Mouse (Mus musculus) frontal cortex, postnatal 14 days (tissue): ENCODE measurements around the gene Clic4.

Source experiments
- DNase-seq, 2 experiments: peaks; one replicate each; pipeline ENCODE4 v3.0.0; 2022; ENCODE audit warnings: low spot score in 2 of 2

Gene Clic4

DNA sequence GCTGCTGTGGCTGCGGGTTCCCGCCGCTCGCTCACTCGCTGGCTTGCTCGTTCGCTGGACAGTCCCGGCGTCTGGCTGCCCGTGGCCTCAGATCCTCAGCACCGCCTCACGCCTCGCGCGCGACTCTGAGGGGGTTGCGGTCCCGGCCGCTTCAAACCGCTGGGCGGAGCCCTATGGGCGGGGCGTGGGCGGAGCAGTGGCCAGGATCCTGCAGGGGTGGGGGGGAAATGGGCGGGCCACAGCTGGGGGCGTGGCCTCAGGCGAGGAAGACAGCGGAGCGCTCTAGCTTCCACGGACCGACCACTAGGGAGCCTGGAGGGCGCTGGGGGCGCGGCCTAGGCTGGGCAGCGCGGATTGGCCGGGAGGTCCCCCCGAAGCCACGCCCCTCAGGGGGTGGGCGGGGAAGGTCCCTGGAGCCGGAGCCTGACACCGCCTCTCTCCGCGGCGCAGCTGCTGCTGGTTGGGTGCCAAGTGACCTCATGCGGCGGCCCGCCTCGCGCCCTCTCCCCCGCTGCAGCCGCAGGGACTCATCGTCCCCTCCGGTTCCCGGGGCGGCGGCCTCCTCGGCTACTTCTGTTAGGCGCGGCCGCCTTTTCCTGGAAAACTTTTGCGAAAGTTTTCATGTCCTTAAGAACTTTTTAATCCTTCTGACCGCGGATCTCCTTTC is at the start of gene Clic4:
Gene Clic4 (minus strand): TSS at position 175 of the 667 bp plus-strand sequence.
- DNase-seq = peak; percentile 91 to 93

DNA sequence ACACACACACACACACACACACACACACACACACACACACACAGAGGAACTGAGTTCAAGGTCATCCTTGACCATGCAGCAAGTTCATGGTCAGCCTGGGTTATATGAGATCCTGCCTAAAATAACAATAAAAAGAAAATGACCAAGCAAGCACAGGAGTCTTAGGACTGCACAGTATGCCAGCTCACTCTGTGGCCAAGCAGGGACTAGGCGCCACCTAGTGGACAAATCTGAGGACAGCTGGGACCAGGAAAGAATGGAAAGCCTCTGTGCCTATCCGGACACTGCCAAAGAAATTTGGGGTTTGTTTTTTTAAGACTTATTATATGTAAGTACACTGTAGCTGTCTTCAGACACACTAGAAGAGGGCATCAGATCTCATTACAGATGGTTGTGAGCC is 45.4 kb upstream of the Clic4 start:
- peak in 1 of 2 experiments; percentile 64 for DNase-seq

DNA sequence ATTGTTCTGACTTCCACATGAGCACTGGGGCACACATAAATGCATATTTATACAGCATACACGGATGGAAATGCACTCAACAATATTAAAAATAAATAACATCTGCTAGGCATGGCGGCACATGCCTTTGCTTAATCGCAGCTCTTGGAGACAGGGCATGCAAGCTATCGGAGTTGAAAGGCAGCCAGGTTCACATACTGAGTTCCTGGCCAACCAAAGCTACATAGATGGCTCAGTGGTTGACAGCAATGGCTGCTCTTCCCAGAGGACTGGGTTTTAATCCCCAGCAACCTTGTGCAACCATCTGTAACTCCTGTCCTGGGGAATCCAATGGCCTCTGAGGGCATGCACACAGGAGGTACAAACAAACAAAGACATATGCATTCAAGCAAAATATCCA is 44.9 kb upstream of the Clic4 start:
- DNase-seq = no peak

DNA sequence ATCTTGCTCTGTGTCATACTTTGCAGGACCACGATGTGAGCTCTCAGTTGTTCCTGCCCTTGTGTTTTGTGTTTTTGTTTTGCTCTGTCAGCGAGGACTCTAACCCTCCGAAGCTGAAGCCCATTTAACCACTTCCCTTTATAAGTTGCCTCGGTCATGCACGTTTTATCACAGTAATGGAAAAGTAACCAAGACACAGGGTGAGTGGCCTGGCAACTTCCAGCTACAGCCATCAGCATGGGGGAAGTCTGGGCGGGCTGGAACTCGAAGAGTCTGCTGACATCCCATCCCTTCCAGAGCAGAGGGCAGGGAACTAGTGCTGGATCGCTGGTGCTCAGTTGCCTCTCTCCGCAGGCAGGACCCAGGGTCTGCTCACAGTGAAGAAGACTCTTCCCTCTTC is 42.7 kb upstream of the Clic4 start:
- no peak for DNase-seq

DNA sequence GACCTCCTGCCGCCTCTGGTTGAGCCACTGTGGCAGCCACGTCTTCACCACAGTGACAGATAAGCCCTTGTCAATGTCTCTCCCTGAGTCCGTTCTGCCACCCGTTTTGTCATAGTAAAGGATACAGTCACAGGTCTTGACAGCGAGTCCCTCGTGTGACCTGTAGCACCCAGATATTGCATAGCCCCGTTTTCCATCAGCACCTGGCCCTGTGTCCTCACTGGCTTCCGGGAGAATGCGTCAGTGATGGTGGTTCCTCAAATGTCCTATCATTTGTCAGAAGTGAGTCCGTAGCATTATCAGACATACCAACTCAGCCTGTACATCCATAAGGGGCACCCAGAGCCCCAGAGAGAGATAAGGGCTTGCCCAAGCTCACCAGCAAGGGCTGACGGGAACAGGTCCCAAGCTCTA is 41.8 kb upstream of the Clic4 start:
- no peak for DNase-seq

DNA sequence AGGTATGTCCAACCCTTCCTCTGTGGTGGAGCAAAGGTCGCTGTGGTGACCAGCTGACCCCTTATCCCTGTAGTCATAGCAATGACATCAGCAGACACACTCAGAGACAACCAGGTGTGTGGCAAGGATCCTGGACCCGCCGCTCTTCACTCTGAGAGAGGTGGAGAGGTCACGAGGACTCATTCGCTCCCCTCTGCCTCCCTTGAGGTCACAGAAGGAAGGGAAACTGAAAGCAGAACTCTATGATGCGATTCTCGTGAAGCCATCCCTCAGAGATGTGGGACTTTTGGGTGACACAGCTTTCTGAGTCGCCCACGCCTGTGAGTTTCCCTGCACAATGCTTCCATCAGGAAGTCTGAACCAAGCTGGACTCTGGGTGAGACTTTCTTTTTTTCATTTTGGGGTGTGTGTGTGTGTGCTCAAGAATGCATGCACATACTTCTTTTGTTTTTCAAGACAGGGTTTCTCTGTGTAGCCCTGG is 41.2 kb upstream of the Clic4 start:
- DNase-seq = no peak

DNA sequence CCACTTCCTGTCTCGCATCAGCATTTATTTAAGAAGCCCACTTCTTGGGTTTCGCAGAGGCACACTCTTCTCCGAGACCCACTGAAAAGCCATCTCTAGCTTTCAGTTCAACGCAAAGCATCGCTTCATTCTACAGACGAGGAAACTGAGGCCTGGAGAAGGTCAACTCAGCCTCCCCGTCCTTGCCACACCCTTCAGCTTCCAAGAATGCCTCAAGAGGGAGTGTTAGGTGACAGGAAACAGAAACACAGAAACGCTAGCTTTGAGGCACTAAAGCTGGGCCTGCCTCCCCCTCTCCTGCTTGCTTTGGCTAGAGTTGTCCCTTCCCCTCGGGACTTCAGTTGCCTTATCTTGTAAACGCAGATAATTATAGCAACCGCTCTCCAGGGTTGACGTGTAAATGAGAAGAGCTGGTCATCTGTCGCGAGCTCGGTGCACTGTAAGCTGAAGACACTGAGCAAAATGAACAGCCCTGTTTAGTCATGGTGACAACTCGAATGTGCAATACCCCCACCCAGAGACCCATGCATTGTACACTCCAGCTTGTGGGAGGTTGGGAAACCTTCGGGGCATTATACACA is 40.6 kb upstream of the Clic4 start:
- no peak for DNase-seq

DNA sequence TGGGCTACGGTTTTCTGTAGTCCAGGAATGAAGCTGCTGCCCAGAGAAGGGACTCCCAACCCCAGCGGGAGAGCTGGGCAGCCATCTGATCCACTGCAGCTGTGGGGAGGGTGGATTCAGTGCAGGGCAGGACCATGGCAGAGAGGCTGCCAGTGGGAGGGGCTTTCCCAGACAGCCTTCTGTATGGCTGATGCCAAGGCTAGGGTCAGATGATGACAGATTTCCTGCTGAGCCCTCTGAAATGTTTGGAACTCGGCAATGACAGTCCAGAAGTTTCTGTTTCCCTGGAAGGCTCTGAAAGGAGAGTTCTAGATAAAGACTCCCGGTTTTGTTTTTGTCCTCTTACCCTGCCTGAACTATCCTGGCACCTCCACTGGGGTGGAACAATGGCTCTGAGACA is 40.1 kb upstream of the Clic4 start:
- no peak for DNase-seq

DNA sequence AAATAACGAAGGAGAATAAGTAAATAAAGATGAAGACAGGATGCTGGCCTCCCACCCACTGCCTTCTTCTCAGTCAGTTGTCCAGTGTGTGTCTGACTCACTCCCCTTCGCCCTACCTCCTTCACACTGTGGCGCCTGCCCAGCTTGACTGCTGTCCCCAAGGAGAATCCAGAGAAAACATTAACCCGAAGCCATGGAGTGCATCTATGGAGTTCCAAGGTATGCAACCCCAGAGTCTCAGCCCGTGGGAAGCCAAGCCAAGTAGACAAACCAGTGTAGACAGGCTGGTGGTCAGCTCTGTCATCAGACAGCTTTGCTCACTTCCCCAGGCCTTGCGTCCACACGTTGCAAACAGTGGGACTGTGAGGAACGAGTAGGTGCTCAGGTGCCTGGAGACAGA is 37.8 kb upstream of the Clic4 start:
- DNase-seq = no peak

DNA sequence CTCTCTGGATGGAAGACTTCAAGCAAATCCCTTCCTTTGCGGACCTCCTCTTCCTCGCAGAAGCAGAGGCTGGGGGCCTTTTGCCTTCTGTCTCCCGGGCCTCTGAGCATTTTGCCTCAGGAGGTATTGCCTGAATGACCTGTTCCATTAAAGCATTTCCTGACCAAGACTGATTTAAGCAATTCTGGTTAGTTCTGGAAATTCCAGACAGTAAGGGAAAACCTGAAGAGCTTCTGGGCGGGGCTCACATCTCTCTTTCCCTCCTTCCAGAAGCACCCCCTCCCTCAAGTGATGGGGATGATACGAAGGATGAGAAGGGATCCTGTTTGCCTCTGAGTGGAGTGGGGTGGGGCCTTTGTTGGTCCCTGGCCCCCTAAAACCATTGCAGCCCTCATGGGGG is 37.1 kb upstream of the Clic4 start:
- DNase-seq = no peak

DNA sequence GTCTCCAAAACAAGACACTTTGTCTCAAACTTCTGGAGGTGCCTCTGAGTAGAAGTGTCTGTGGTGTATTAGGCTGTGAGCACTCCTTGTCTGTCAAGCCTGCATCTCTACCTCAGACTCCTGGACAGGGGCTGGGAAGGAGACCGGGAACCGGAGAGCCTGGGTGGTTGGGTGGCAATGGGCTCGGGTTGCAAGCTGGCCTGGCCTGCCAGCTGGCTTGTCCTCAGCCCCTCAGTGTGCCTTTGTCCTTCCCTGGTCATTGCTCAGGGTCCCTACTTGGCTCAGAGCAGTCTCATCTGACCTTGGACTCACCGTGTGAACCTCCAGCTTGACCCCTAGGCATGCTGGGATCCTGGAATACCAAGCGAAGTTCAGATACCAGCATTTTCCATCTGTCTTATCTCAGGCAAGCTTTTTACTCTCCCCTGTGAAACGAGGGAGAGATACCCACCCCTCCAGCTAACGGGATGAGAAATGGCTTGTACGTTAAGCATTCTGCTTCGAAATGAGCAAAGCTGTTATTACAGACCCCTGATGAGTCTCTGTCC is 36.6 kb upstream of the Clic4 start:
- no peak for DNase-seq

DNA sequence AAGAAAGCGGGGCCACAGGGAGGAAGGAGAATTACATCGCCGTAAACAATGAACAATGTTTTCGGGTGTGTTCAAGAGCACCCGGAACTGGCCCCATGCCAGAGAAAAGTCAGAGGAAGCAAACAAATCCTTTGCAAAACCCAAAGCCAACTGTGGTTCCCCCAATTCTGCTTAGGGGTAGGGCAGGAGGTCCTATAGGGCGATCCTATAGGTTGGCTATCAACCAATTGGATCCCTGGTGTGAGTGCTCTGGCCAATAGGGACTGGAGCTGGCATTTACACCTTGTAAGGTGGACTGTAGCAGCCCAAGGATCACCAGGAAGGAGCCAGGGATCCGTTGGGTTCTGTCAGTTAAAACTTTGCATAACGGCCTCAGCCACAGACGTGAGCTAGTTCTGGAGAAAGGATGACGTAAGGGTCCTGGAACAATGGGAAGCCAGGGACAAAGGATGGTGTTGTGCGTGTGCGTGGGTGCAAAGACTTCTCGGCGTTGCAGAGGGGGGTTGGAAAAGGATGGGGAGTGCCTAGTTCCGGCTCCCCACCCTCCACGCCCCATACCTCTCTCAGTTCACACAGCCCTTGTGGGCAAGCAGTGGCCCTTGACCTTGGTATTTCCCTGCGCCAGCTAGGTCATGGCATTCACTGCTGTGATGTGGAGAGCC is 34.5 kb upstream of the Clic4 start:
- DNase-seq = no peak

DNA sequence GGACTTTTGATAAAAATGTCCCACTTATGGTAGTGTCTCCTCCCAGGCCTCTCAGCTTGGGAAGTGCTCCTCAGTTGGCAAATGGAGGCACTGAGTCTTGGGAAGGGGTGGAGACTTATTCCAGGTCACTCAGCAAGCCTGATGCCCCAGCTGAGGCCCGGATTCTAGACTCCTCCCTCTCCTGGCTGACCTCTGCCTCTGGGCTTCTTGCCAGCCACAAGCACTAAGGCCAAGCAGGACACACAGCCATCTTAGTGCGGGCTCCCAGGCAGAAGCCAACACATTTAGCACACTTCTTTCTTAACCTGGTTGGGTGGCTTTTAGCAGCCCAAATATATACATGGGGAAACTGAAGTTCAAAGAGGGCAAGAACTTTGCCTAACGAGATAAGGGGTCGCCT is 33.9 kb upstream of the Clic4 start:
- no peak for DNase-seq

DNA sequence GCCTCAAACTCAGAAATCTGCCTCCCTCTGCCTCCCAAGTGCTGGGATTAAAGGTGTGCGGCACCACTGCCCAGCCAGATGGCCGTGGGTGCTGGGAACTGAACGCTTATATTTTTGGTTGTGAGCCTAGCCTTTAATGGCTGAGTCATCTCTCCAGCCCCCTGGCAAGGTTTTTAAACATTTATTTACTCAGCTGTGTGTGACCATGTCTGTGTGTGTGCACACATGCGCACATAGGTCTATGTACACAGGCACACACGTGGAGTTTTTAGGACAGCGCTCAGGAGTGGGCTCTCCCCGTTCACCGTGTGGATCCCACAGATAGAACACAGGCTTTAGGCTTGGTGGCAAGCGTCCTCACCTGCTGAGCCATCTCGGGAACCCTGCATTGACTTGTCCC is 29.6 kb upstream of the Clic4 start:
- DNase-seq = no peak

DNA sequence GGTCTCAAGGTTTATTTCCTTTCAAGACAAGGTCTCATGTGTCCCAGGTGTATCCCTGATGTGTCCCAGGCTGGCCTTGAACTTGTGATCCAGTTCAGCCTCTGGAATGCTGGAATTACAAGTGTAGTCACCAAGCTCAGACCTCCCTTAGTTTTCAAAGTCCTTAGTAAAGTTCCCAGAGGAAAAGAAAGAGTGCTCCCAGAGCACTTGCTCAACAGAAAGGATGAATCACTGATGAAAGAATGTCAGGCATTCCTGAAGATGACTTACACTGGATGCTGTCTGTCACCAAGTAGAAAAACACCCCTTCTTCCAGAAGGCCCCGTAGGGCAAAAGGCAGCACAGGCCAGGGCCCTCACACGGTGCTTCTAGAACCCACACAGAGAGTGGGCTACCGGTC is 28.6 kb upstream of the Clic4 start:
- DNase-seq = no peak

DNA sequence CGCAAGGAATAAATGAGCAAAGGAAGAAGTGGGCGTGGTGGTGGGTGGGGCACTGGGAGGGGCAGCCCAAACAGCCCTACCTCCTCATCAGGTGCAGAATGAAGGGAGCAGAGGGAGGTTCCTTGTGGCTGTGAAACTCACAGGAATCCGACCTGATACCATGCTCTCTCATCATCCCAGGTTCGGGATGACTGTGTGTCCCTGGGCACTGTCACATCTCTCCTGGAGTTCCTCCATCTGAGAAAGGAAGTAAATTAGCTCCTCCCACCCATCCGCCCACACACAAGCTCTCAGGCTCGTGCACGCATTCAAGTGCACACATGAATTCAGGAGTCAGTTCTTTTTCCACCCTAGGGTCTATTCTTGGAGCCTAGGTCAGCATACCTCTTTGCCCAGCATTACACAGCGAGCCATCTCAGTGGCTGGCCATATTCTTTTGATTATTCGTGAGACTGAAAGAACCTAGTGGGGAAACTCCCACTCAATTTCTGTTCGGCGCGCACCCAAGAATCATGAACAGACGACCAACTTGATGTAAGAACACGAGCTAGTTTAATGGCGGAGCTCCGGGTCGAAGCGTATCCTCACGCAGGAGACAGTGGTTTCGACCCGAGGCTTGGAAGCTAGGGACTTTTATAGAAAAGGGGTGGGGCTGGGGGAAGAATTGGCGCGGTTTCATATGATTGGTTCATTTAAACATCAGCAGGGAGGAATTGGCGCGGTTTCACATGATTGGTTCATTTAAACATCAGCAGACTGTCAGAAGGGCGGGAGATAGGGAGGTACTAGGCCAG is 27.8 kb upstream of the Clic4 start:
- DNase-seq = no peak

DNA sequence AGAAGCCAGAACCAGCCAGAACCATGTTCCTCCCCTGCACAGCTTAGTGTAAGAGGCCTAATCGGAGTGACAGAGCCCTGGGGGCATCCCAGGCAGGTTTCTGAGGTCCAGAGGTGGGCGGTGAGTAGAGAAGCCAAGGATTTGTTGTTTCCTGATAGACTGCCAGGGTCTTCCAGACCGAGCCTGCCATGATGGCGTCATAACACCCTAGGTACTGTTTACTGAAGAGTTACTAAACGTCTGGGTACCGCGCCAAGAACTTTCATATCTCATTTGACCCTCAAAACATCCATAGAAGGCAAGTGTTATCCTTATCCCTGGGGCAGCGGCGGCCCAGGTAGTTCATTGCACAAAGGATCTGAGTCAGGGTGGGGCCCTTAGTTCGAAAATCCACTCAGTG is 26.1 kb upstream of the Clic4 start:
- DNase-seq = no peak

DNA sequence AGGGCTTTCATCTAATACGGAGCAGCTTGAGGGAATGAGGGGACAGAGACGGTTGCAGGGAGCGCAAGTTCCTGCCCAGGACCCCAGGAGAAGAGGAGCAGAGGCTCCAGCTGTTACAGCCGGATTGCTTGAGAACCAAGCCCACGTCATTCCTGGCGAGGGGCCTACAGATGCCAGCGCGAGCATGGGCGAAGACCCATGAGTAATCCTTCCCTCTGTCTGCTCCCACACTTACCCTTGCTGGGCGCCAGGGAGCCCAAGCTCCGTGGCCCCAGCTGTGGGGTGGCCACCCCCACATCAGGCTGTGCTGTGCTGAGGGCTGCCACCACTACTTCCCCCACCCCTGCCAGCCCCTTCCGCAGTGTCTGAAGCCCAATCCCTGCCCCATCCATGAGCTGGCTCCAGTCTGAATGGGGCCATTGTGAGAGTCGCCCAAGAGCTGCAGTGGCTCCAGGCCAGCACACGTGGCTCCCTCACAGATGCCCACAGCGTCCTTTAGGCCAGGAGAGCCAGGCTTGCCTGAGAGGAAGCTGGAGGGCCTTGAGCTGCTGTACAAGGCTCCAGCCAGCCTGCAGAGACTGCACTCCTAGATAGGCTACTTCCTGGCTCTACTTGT is 25.4 kb upstream of the Clic4 start:
- peak; percentile 37 to 65 for DNase-seq

DNA sequence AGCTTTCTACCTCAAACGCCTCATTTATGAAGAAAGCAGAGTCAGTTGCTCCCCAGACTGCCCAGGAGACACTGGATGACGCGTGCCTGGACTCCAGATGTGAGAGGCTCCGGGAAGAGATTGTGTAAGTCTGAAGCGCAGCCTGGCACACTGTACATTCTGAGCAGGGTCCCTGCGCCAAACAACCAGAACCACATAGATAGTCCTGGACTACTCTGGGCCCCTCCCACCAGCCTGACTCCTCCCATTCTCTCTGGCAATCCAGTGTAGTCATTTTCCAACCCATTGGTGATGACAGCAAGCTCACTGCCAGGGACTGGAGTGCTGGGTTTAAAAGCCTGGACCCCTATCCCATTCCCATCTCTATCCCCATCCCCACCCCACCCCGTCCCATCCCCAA is 24.5 kb upstream of the Clic4 start:
- no peak for DNase-seq

DNA sequence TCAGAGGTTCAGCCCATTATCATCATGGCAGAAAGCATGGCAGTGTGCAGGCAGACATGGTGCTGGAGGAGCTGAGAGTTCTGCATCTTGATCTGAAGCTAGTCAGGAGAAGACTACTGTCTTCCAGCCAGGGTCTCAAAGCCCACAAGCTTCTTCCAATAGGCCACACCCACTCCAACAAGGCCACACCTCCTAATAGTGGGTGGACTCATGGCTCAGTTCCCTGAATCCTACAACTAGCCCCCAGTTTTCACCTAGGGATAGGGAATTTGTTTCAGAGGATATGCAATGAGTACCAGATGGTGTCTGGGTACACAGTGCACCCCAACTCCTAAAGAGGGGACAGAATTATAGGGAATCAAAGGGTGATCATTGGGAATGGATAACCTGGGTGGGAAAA is 24.0 kb upstream of the Clic4 start:
- DNase-seq = no peak

DNA sequence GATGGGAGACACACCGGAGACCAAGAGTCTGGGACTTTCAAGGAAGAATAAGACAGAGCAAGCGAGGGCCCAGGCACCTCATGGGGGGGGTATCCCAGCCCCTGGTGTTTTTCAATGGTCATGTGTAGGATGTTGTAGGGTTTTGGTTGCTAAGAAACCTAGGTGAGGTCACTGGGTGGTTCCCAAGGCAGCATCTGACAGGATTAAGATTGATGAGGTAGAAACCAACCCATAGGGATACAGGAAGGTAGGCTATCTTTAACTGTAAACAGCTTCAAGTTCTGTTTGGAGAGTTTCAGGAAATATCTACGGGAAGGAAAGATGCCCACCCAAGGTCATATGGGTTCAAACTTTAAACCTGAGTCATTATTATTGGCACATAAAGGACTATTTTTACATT is 21.2 kb upstream of the Clic4 start:
- DNase-seq = no peak
